ENCODE assay signal across 1 mouse cellular context in genomic region chr17:34952378-34953040, GRCm38 (mm10).
TF ChIP-seq lines count a peak whose summit lies in the region.

No protein-coding gene starts in this region.

TF ChIP-seq in C2C12, 6 proteins besides CTCF, POLR2A, EP300 and RAD21:
- TF ChIP-seq USF1 (IDR thresholded peaks at IDR 0.05; ENCODE audit: low read depth) (peak; percentile 12), FOSL1 (IDR thresholded peaks at IDR 0.05; ENCODE audit: insufficient read depth, low read length, poor library complexity, severe bottlenecking) (no peak), MYOG (IDR thresholded peaks at IDR 0.05; ENCODE audit: control insufficient read depth, extremely low read depth, insufficient read length) (no peak), MAX (IDR thresholded peaks at IDR 0.05) (peak; percentile 97)
